Mouse (Mus musculus): Measurements from ENCODE around the gene Slc10a7. TPM values are rescaled to one million over a fixed set of nuclear protein-coding genes. Genes with fewer than 3 reads are reported as not detected.

Gene Slc10a7
- polyA plus RNA-seq, 1 experiment from 2014 or later: 4.1 TPM

DNA sequence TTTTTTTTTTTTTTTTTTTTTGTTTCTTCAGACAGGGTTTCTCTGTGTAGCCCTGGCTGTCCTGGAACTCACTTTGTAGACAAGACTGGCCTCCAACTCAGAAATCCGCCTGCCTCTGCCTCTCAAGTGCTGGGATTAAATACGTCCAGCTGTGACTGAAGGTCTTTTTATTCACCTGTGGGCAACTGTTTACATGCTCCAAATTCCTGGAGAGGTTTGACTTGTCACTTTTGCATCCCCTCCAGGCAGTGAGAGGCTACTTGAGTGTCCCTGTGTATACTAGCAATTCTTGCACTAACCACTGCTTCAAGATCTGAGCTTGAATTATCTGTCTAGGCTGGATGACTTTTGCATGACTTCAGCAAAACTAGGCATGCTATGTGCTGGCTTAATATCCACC lies 6.4 kb upstream of the Slc10a7 start:
- DNase-seq (no peak), ATAC-seq (no peak)
- H3K27me3 ChIP-seq (ENCODE audit: insufficient read depth, low read length): no peaks in the 10 kb centered on the region
- peaks cover 8% of the 10 kb centered on the region; the same call in 1 of the 2 replicates for H3K4me1 ChIP-seq (ENCODE audit: insufficient read depth)
- 83% methylated on average over 2 of the region's 2 CpGs for WGBS (ENCODE audit: insufficient replicate concordance)
- TF ChIP-seq EP300 (IDR thresholded peaks at IDR 0.05; ENCODE audit: low read depth): no peak
- no peak for TF ChIP-seq CTCF (IDR thresholded peaks at IDR 0.05; ENCODE audit: low read depth)
- H3K9me3 ChIP-seq (ENCODE audit: low read length): no peaks in the 10 kb centered on the region
- H3K4me3 ChIP-seq (ENCODE audit: low read depth, low read length): no peak overlapping the region
- no peak overlapping the region for H3K9ac ChIP-seq (replicated peaks)
- no peak overlapping the region for H3K4me2 ChIP-seq (ENCODE audit: low read depth, low read length)
- peaks cover 10% of the 10 kb centered on the region for H3K36me3 ChIP-seq (replicated peaks; ENCODE audit: insufficient read depth, low read length)
- no peak overlapping the region for H3K27ac ChIP-seq (ENCODE audit: low read depth)

DNA sequence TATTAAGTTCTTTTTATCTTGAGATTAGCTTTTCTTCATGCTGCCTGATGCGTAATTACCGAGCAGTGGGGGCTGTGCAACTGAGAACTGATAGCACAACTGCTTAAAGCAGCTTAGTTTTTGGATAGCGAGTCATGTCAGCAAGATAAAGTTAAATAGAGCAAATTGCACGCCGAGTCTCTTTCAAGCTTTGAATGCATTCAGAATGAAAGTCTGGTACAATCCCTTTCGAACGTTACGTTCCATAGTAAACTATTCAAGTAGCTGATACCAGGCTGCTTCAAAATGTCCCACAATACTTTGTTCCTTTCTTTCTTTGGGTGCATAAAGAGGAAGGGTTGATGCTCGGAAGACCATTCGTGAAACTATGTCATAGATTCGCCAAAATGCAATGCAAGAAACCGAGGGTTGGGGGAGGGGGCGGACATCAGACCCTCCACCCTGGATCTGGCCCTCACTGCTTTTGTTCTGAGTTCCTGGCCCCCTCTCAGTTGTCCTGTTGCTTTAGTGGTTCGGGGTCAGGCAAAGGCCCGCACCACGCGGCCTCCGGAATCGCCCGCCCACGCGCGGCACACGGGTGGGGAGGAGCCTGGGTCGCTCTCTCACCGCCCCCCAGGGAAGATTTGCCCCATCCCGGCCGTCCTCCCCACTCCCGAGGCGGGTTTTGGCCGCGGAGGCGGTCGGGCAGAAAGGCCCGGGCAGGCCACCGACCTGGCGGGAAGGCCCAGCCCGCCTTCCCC lies 997 bp upstream of the Slc10a7 start:
- ATAC-seq: peak; percentile 47
- WGBS (ENCODE audit: insufficient replicate concordance): under 1% methylated on average over 38 of the region's 38 CpGs

DNA sequence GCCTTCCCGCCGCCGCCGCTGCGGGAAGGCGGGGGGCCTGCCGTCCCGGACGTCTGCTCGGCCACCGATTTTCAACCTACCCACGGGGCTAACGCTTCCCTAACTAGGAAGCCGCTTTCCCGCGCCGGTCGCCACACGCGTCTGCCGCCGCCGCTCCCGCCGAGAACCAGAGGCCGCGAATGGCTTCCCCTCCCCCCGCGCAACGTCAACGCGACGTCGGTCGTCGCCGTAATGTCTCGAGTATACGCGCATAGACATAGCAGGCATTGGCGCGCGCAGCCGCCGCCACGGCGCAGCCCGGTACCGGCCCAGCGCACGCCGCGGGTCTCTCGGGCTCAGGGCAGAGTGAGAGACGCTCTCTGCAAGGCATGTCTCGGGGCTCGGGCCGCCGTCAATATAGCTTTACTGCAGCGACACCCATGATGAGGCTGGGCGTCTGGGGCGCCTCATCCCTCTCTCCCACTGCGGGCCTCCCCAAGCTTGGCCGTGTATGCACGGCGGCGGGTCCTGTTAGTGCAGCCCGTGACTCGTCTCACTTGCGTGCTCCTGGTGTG lies 350 bp upstream of the Slc10a7 start, which contains the start of gene Rbmxl1:
Gene Rbmxl1, minus strand, starts transcription at position 180 of the 554 bp plus-strand sequence.
- Histone ChIP-seq H3K9me3 (ENCODE audit: low read length) (no peaks in the 10 kb centered on the region), H3K9ac (replicated peaks) (peak within 1 kb of the TSS; percentile 86), H3K4me2 (ENCODE audit: low read depth, low read length) (peak within 1 kb of the TSS; percentile 95), H3K4me1 (ENCODE audit: insufficient read depth) (peaks cover 12% of the 10 kb centered on the region; the same call in 1 of the 2 replicates), H3K4me3 (ENCODE audit: low read depth, low read length) (peak within 1 kb of the TSS; percentile 78), H3K36me3 (replicated peaks; ENCODE audit: insufficient read depth, low read length) (peaks cover 10% of the 10 kb centered on the region), H3K27me3 (ENCODE audit: insufficient read depth, low read length) (no peaks in the 10 kb centered on the region), H3K27ac (ENCODE audit: low read depth) (peak within 1 kb of the TSS; percentile 94)
- TF ChIP-seq CTCF (IDR thresholded peaks at IDR 0.05; ENCODE audit: low read depth) (no peak), EP300 (IDR thresholded peaks at IDR 0.05; ENCODE audit: low read depth) (no peak)
- whole genome bisulfite sequencing (ENCODE audit: insufficient replicate concordance): 2% methylated on average over 68 of the region's 70 CpGs
- ATAC-seq: peak; percentile 88
- DNase-seq: peak; percentile 94

More for the DNA sequence above, 997 bp upstream of the Slc10a7 start:
- no peak for TF ChIP-seq CTCF (IDR thresholded peaks at IDR 0.05; ENCODE audit: low read depth)
- H3K4me2 ChIP-seq (ENCODE audit: low read depth, low read length): peak overlapping the region; percentile 95
- H3K9ac ChIP-seq (replicated peaks): peak overlapping the region; percentile 86
- peaks cover 14% of the 10 kb centered on the region; the same call in 1 of the 2 replicates for H3K4me1 ChIP-seq (ENCODE audit: insufficient read depth)
- no peaks in the 10 kb centered on the region for H3K27me3 ChIP-seq (ENCODE audit: insufficient read depth, low read length)
- DNase-seq: peak; percentile 72
- peaks cover 10% of the 10 kb centered on the region for H3K36me3 ChIP-seq (replicated peaks; ENCODE audit: insufficient read depth, low read length)
- peak overlapping the region; percentile 94 for H3K27ac ChIP-seq (ENCODE audit: low read depth)
- no peaks in the 10 kb centered on the region for H3K9me3 ChIP-seq (ENCODE audit: low read length)
- peak overlapping the region; percentile 78 for H3K4me3 ChIP-seq (ENCODE audit: low read depth, low read length)

DNA sequence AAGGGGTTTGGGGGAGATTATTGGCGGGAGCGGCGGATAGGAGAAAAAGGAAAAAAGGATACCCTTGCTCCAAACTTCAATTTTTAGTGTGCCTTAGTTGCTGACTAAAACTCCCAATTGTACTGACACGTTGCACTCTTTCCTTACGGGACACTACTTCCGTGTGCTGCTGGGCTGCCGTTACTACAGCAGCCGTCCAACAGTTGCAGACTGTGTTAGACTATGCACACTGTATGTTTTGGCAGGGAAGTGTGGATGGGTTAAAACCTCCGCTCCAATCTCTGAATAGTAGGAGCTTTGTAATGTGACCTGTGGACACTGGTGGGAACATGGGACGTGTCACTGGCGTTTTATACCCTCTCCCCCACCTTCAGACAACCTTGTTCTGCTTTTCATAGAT lies 948 bp downstream of the Slc10a7 start:
- TF ChIP-seq EP300 (IDR thresholded peaks at IDR 0.05; ENCODE audit: low read depth) (no peak), CTCF (IDR thresholded peaks at IDR 0.05; ENCODE audit: low read depth) (no peak)
- H3K4me2 ChIP-seq (ENCODE audit: low read depth, low read length): peak overlapping the region; percentile 95
- peak overlapping the region; percentile 94 for H3K27ac ChIP-seq (ENCODE audit: low read depth)
- ATAC-seq (peak; percentile 31), DNase-seq (peak; percentile 40)
- peaks cover 12% of the 10 kb centered on the region; the same call in 1 of the 2 replicates for H3K4me1 ChIP-seq (ENCODE audit: insufficient read depth)
- H3K4me3 ChIP-seq (ENCODE audit: low read depth, low read length): peak overlapping the region; percentile 78
- peak overlapping the region; percentile 86 for H3K9ac ChIP-seq (replicated peaks)
- H3K27me3 ChIP-seq (ENCODE audit: insufficient read depth, low read length): no peaks in the 10 kb centered on the region
- no peaks in the 10 kb centered on the region for H3K9me3 ChIP-seq (ENCODE audit: low read length)
- 0% methylated on average over 11 of the region's 11 CpGs for WGBS (ENCODE audit: insufficient replicate concordance)
- H3K36me3 ChIP-seq (replicated peaks; ENCODE audit: insufficient read depth, low read length): peaks cover 2% of the 10 kb centered on the region; the same call in 1 of the 2 replicates

- WGBS (ENCODE audit: insufficient replicate concordance): 63% methylated on average over 3 of the region's 3 CpGs
- no peak for ATAC-seq
- Histone ChIP-seq H3K9ac (replicated peaks) (no peak overlapping the region), H3K4me3 (ENCODE audit: low read depth, low read length) (no peak overlapping the region), H3K27ac (ENCODE audit: low read depth) (no peak overlapping the region), H3K36me3 (replicated peaks; ENCODE audit: insufficient read depth, low read length) (peaks cover 9% of the 10 kb centered on the region; the same call in 1 of the 2 replicates), H3K4me2 (ENCODE audit: low read depth, low read length) (no peak overlapping the region), H3K9me3 (ENCODE audit: low read length) (no peaks in the 10 kb centered on the region), H3K4me1 (ENCODE audit: insufficient read depth) (peaks cover 12% of the 10 kb centered on the region; the same call in 1 of the 2 replicates), H3K27me3 (ENCODE audit: insufficient read depth, low read length) (no peaks in the 10 kb centered on the region)
- DNase-seq: no peak
- TF ChIP-seq CTCF (IDR thresholded peaks at IDR 0.05; ENCODE audit: low read depth): no peak
- TF ChIP-seq EP300 (IDR thresholded peaks at IDR 0.05; ENCODE audit: low read depth): no peak
These were observed 1.8 kb downstream of the Slc10a7 start for GRCm38 (mm10) chr8:78510926-78511325.

GRCm38 (mm10) chr8:78513106-78513505 lies 4.0 kb downstream of the Slc10a7 start:
- H3K36me3 ChIP-seq (replicated peaks; ENCODE audit: insufficient read depth, low read length): peaks cover 14% of the 10 kb centered on the region; the same call in 1 of the 2 replicates
- no peaks in the 10 kb centered on the region for H3K27me3 ChIP-seq (ENCODE audit: insufficient read depth, low read length)
- H3K4me1 ChIP-seq (ENCODE audit: insufficient read depth): peaks cover 4% of the 10 kb centered on the region; the same call in 1 of the 2 replicates
- H3K27ac ChIP-seq (ENCODE audit: low read depth): no peak overlapping the region
- H3K4me2 ChIP-seq (ENCODE audit: low read depth, low read length): no peak overlapping the region
- 92% methylated on average over 4 of the region's 4 CpGs for WGBS (ENCODE audit: insufficient replicate concordance)
- no peak for TF ChIP-seq CTCF (IDR thresholded peaks at IDR 0.05; ENCODE audit: low read depth)
- no peak for TF ChIP-seq EP300 (IDR thresholded peaks at IDR 0.05; ENCODE audit: low read depth)
- no peaks in the 10 kb centered on the region for H3K9me3 ChIP-seq (ENCODE audit: low read length)
- no peak overlapping the region for H3K9ac ChIP-seq (replicated peaks)
- ATAC-seq: no peak
- no peak for DNase-seq
- H3K4me3 ChIP-seq (ENCODE audit: low read depth, low read length): no peak overlapping the region

Measured in liver, postnatal 0 days (tissue).